Mouse (Mus musculus) megakaryocyte, embryonic 14.5 days (primary cell): ENCODE results near the gene Ak5. TPM values are rescaled to one million over a fixed set of nuclear protein-coding genes. Genes with fewer than 3 reads are reported as not detected.
A peak's percentile ranks its signal among the peaks of the same experiment; 100 is the strongest.

Experiments used
- H3K27me3 ChIP-seq: replicated peaks from 2 replicates; pipeline ENCODE3; 2012; ENCODE audit warnings: inconsistent platforms
- H3K36me3 ChIP-seq: replicated peaks from 2 replicates; pipeline ENCODE3; 2012; ENCODE audit warnings: low read length, inconsistent platforms, mixed read lengths
- H3K4me1 ChIP-seq: 2 replicates; pipeline ENCODE4 v1.6.1; 2012; ENCODE audit warnings: inconsistent platforms
- H3K4me3 ChIP-seq: replicated peaks from 2 replicates; pipeline ENCODE3; 2012; ENCODE audit warnings: moderate library complexity, mild to moderate bottlenecking, inconsistent platforms
- H3K9me3 ChIP-seq: 2 replicates; pipeline ENCODE4 v1.6.1; 2012; ENCODE audit warnings: inconsistent platforms
- FLI1 ChIP-seq: IDR thresholded peaks from 2 replicates; pipeline ENCODE4 v1.6.1; 2012; ENCODE audit warnings: low read length, inconsistent platforms, mixed read lengths
- GATA1 ChIP-seq: IDR thresholded peaks from 3 replicates; pipeline ENCODE4 v1.6.1; 2012; ENCODE audit warnings: mixed read lengths, low read length, inconsistent platforms, borderline replicate concordance
- polyA plus RNA-seq: library from polyadenylated mRNA; stranded (reverse); fragments of >175 nt; gene quantifications from 2 replicates; pipeline ENCODE4 v1.2.3, GENCODE M21; 2012; ENCODE audit warnings: low replicate concordance; ENCODE audit not compliant: insufficient read depth

Ak5 gene
- polyA plus RNA-seq, 1 experiment: 0.31 TPM

GRCm38 (mm10) chr3:152568455-152569241, 99.5 kb downstream of the Ak5 start:
- peak overlapping the region; percentile 67 for H3K4me3 ChIP-seq
- TF ChIP-seq FLI1: no peak
- TF ChIP-seq GATA1: no peak
- no peaks in the 10 kb centered on the region for H3K36me3 ChIP-seq
- peaks cover 43% of the 10 kb centered on the region for H3K4me1 ChIP-seq
- H3K27me3 ChIP-seq: no peaks in the 10 kb centered on the region
- H3K9me3 ChIP-seq: no peaks in the 10 kb centered on the region

- TF ChIP-seq GATA1 (no peak), FLI1 (no peak)
- peaks cover 47% of the 10 kb centered on the region for H3K4me1 ChIP-seq
- H3K9me3 ChIP-seq: no peaks in the 10 kb centered on the region
- no peaks in the 10 kb centered on the region for H3K27me3 ChIP-seq
- H3K36me3 ChIP-seq: no peaks in the 10 kb centered on the region
- H3K4me3 ChIP-seq: peak overlapping the region; percentile 75
Observed at GRCm38 (mm10) chr3:152564516-152565113, 103.5 kb downstream of the Ak5 start.

GRCm38 (mm10) chr3:152563833-152564232, 104.3 kb downstream of the Ak5 start:
- H3K36me3 ChIP-seq: no peaks in the 10 kb centered on the region
- peaks cover 44% of the 10 kb centered on the region for H3K4me1 ChIP-seq
- TF ChIP-seq GATA1 (no peak), FLI1 (no peak)
- no peak overlapping the region for H3K4me3 ChIP-seq
- H3K27me3 ChIP-seq: no peaks in the 10 kb centered on the region
- H3K9me3 ChIP-seq: no peaks in the 10 kb centered on the region

DNA sequence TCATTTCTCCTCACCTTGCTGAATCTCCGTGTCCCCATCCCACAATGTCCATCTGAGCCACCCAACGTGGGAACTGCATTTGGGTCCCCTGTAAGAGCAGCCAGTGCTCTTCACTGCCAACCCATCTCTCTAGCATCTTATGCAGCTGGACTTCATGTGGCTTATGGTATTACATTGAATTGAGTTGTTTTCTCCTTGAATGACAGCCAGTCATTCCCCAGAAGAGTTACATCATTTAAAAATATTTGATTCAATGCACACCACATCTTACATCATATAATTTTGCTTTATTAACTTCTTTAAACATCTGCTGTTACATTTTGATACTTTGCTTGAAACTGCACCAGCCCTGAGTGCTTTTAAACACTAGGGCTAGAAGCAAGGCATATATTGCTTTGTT, 106.5 kb downstream of the Ak5 start:
- TF ChIP-seq FLI1 (no peak), GATA1 (no peak)
- H3K4me1 ChIP-seq: peaks cover 29% of the 10 kb centered on the region
- no peak overlapping the region for H3K4me3 ChIP-seq
- no peaks in the 10 kb centered on the region for H3K27me3 ChIP-seq
- no peaks in the 10 kb centered on the region for H3K36me3 ChIP-seq
- H3K9me3 ChIP-seq: no peaks in the 10 kb centered on the region

DNA sequence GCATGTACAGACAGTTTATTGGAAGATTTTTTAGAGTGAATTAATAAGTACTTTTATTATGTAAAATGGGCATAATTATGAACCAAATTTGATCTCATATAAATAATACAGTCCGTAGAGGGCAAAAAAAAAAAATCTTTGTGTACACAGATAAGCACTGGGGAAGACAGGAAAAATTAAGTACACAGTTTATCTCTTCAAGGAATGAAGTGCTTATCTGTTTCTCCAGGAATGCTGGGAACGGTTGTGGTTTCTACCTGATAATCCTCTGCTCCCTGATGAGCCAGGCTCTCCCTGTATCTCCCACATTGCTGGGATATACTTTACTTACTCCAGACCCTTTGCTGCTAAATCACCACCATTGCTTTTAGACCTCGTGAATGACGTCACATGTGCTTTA, 108.9 kb downstream of the Ak5 start:
- H3K27me3 ChIP-seq: no peaks in the 10 kb centered on the region
- no peak for TF ChIP-seq FLI1
- no peak for TF ChIP-seq GATA1
- peaks cover 26% of the 10 kb centered on the region for H3K4me1 ChIP-seq
- no peaks in the 10 kb centered on the region for H3K9me3 ChIP-seq
- H3K36me3 ChIP-seq: no peaks in the 10 kb centered on the region
- H3K4me3 ChIP-seq: no peak overlapping the region

- no peaks in the 10 kb centered on the region for H3K36me3 ChIP-seq
- no peaks in the 10 kb centered on the region for H3K27me3 ChIP-seq
- H3K4me3 ChIP-seq: no peak overlapping the region
- peaks cover 18% of the 10 kb centered on the region for H3K4me1 ChIP-seq
- TF ChIP-seq GATA1: no peak
- no peak for TF ChIP-seq FLI1
- no peaks in the 10 kb centered on the region for H3K9me3 ChIP-seq
Observed at GRCm38 (mm10) chr3:152558106-152558505, 110.1 kb downstream of the Ak5 start.

- peaks cover 18% of the 10 kb centered on the region for H3K4me1 ChIP-seq
- H3K9me3 ChIP-seq: no peaks in the 10 kb centered on the region
- TF ChIP-seq FLI1 (no peak), GATA1 (no peak)
- H3K27me3 ChIP-seq: no peaks in the 10 kb centered on the region
- H3K4me3 ChIP-seq: no peak overlapping the region
- no peaks in the 10 kb centered on the region for H3K36me3 ChIP-seq
Observed at GRCm38 (mm10) chr3:152557659-152558058, 110.5 kb downstream of the Ak5 start.

DNA sequence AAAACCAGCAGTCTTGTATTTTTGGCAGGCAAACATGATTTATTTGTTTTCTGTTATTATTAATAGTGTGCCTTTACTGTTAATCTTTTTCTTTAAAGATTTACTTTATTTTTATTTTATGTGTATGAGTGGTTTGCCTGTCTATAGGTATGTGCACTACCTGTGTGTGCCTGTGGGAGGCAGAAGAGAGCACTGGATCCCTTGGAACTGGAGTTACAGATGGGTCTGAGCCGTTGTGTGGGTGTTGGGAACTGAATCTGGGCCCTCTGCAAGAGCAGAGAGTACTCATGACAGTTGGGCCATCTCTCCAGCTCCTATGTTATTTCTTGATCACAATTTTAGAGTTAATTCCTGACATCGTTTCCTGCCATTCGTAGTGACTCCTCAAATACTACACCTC, 111.2 kb downstream of the Ak5 start:
- Histone ChIP-seq H3K9me3 (no peaks in the 10 kb centered on the region), H3K27me3 (no peaks in the 10 kb centered on the region), H3K4me1 (peaks cover 20% of the 10 kb centered on the region), H3K4me3 (no peak overlapping the region), H3K36me3 (no peaks in the 10 kb centered on the region)
- no peak for TF ChIP-seq FLI1
- no peak for TF ChIP-seq GATA1

DNA sequence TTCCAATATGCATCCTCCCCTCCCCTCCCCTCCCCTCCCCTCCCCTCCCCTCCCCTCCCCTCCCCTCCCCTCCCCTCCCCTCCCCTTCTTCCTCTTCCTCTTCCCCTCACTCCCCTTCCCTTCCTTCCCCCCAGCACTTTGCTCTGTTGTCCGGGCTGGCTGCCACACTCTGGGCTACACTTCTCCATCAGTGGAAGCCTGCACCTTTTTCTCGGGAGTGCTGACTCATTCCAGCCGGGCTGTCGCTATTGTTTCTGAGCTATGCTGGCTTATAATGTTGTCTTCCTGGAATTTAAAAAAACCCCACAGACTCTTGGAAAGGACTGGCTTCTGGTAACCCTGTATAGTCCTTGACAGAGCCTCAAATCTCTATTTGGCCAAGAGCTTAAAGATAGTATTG, 111.7 kb downstream of the Ak5 start:
- no peaks in the 10 kb centered on the region for H3K36me3 ChIP-seq
- H3K4me3 ChIP-seq: no peak overlapping the region
- H3K9me3 ChIP-seq: no peaks in the 10 kb centered on the region
- no peaks in the 10 kb centered on the region for H3K27me3 ChIP-seq
- H3K4me1 ChIP-seq: peaks cover 18% of the 10 kb centered on the region
- TF ChIP-seq GATA1: no peak
- TF ChIP-seq FLI1: no peak

- no peaks in the 10 kb centered on the region for H3K27me3 ChIP-seq
- TF ChIP-seq GATA1 (no peak), FLI1 (no peak)
- no peak overlapping the region for H3K4me3 ChIP-seq
- peaks cover 18% of the 10 kb centered on the region for H3K4me1 ChIP-seq
- H3K9me3 ChIP-seq: no peaks in the 10 kb centered on the region
- no peaks in the 10 kb centered on the region for H3K36me3 ChIP-seq
Observed at GRCm38 (mm10) chr3:152555216-152555615, 112.9 kb downstream of the Ak5 start.
